Mouse (Mus musculus) MEL (cell line): ENCODE data around the gene Cltc. TPM values are rescaled to one million over a fixed set of nuclear protein-coding genes. Genes with fewer than 3 reads are reported as not detected.
A peak's percentile ranks its signal among the peaks of the same experiment; 100 is the strongest.

Experiments used
- DNase-seq: peaks from one replicate; pipeline ENCODE4 v3.0.0; 2011; ENCODE audit warnings: low read depth, low spot score
- H3K27ac ChIP-seq: 2 replicates; pipeline ENCODE4 v1.5.1; 2012; ENCODE audit warnings: low read depth, mild to moderate bottlenecking, control low read depth, low read length, moderate library complexity; ENCODE audit not compliant: control insufficient read depth
- H3K27me3 ChIP-seq, 2 experiments: fragments of 150-350 bp in 1 of 2; sonication (generic) in 1 of 2; 2 replicates each; pipeline ENCODE4 v1.6.1; 2012; ENCODE audit warnings: low read length in 2 of 2, mild to moderate bottlenecking in 2 of 2, improper control_type of control experiment in 1 of 2, moderate library complexity in 1 of 2; ENCODE audit not compliant: insufficient read depth in 2 of 2, control insufficient read depth in 1 of 2
- H3K36me3 ChIP-seq, 2 experiments: 2 replicates each; pipeline ENCODE4 v1.6.1; 2012 to 2014; ENCODE audit warnings: low read length in 2 of 2, improper control_type of control experiment in 1 of 2, inconsistent platforms in 1 of 2, mild to moderate bottlenecking in 1 of 2; ENCODE audit not compliant: insufficient read depth in 2 of 2, control insufficient read depth in 1 of 2
- H3K4me1 ChIP-seq, 2 experiments: fragments of 150-350 bp in 1 of 2; sonication (generic) in 1 of 2; 2 replicates each; pipeline ENCODE4 v1.6.1; 2012; ENCODE audit warnings: low read length in 2 of 2, improper control_type of control experiment in 1 of 2, mild to moderate bottlenecking in 1 of 2; ENCODE audit not compliant: insufficient read depth in 2 of 2, control insufficient read depth in 1 of 2
- H3K4me3 ChIP-seq, 2 experiments: fragments of 150-350 bp in 1 of 2; sonication (generic) in 1 of 2; 2 replicates each; pipeline ENCODE4 v1.5.1; 2012; ENCODE audit warnings: low read depth in 2 of 2, low read length in 2 of 2, mild to moderate bottlenecking in 2 of 2, moderate library complexity in 2 of 2, control low read depth in 1 of 2, improper control_type of control experiment in 1 of 2; ENCODE audit not compliant: control insufficient read depth in 1 of 2, insufficient read depth in 1 of 2
- H3K79me2 ChIP-seq: 2 replicates; pipeline ENCODE4 v1.6.1; 2012; ENCODE audit warnings: mild to moderate bottlenecking, low read length, moderate library complexity; ENCODE audit not compliant: control insufficient read depth, poor library complexity, insufficient read depth
- H3K9ac ChIP-seq: 2 replicates; pipeline ENCODE4 v1.6.1; 2012; ENCODE audit warnings: low read depth, mild to moderate bottlenecking, control low read depth, low read length, moderate library complexity; ENCODE audit not compliant: control insufficient read depth, poor library complexity, severe bottlenecking
- H3K9me3 ChIP-seq: fragments of 150-350 bp; sonication (generic); replicated peaks from 2 replicates; pipeline ENCODE4 v1.6.1; 2012; ENCODE audit warnings: mild to moderate bottlenecking, low read length, improper control_type of control experiment, moderate library complexity; ENCODE audit not compliant: insufficient read depth
- BHLHE40 ChIP-seq: IDR thresholded peaks from 2 replicates; pipeline ENCODE4 v1.6.1; 2012; ENCODE audit warnings: low read depth, mild to moderate bottlenecking, inconsistent platforms, low read length, improper control_type of control experiment, borderline replicate concordance
- CTCF ChIP-seq, 3 experiments: IDR thresholded peaks in 2 of 3; conservative IDR thresholded peaks in 1 of 3; 2 replicates each; pipeline ENCODE4 v1.5.1; 2011 to 2012; ENCODE audit warnings: low read length in 3 of 3, low read depth in 2 of 3, mild to moderate bottlenecking in 2 of 3, improper control_type of control experiment in 1 of 3, inconsistent platforms in 1 of 3, mixed read lengths in 1 of 3, moderate library complexity in 1 of 3; ENCODE audit not compliant: control insufficient read depth in 1 of 3, insufficient read depth in 1 of 3, poor library complexity in 1 of 3, severe bottlenecking in 1 of 3
- E2F4 ChIP-seq: IDR thresholded peaks from 2 replicates; pipeline ENCODE4 v1.6.1; 2011; ENCODE audit warnings: low read depth, low read length, improper control_type of control experiment, borderline replicate concordance
- ETS1 ChIP-seq: IDR thresholded peaks from 2 replicates; pipeline ENCODE4 v1.6.1; 2012; ENCODE audit warnings: low read depth, mild to moderate bottlenecking, inconsistent platforms, low read length, improper control_type of control experiment, moderate library complexity
- GATA1 ChIP-seq: IDR thresholded peaks from 2 replicates; pipeline ENCODE4 v1.6.1; 2011; ENCODE audit warnings: low read depth, low read length, improper control_type of control experiment
- MAZ ChIP-seq: IDR thresholded peaks from 2 replicates; pipeline ENCODE4 v1.6.1; 2012; ENCODE audit warnings: low read depth, mild to moderate bottlenecking, inconsistent platforms, low read length, improper control_type of control experiment
- MXI1 ChIP-seq: IDR thresholded peaks from 2 replicates; pipeline ENCODE4 v1.6.1; 2011; ENCODE audit warnings: mild to moderate bottlenecking, low read depth, low read length, improper control_type of control experiment
- MYB ChIP-seq: IDR thresholded peaks from 2 replicates; pipeline ENCODE4 v1.6.1; 2011; ENCODE audit warnings: mild to moderate bottlenecking, low read depth, low read length, improper control_type of control experiment
- MYC ChIP-seq: IDR thresholded peaks from 2 replicates; pipeline ENCODE4 v1.6.1; 2011; ENCODE audit warnings: low read depth, mild to moderate bottlenecking, low read length, improper control_type of control experiment, moderate library complexity
- NRF1 ChIP-seq: IDR thresholded peaks from 2 replicates; pipeline ENCODE4 v1.6.1; 2014; ENCODE audit warnings: low read depth, mild to moderate bottlenecking, inconsistent platforms, low read length, improper control_type of control experiment, moderate library complexity; ENCODE audit not compliant: poor library complexity, insufficient read depth, severe bottlenecking
- POLR2AphosphoS2 ChIP-seq: IDR thresholded peaks from 2 replicates; pipeline ENCODE4 v1.6.1; 2011; ENCODE audit warnings: low read length, improper control_type of control experiment
- POLR2AphosphoS5 ChIP-seq: IDR thresholded peaks from 2 replicates; pipeline ENCODE4 v1.6.1; 2012; ENCODE audit warnings: low read depth, borderline replicate concordance, mild to moderate bottlenecking, inconsistent platforms, low read length, moderate library complexity, mixed read lengths
- RAD21 ChIP-seq: IDR thresholded peaks from 2 replicates; pipeline ENCODE4 v1.6.1; 2011; ENCODE audit warnings: mild to moderate bottlenecking, low read depth, low read length, improper control_type of control experiment
- RCOR1 ChIP-seq: IDR thresholded peaks from 2 replicates; pipeline ENCODE4 v1.6.1; 2012; ENCODE audit warnings: low read depth, mild to moderate bottlenecking, inconsistent platforms, low read length, improper control_type of control experiment
- SIN3A ChIP-seq: IDR thresholded peaks from 2 replicates; pipeline ENCODE4 v1.6.1; 2012; ENCODE audit warnings: low read length, improper control_type of control experiment, inconsistent platforms
- TBP ChIP-seq: IDR thresholded peaks from 2 replicates; pipeline ENCODE4 v1.8.0; 2011; ENCODE audit warnings: low read depth, low read length, improper control_type of control experiment
- TCF12 ChIP-seq: IDR thresholded peaks from 2 replicates; pipeline ENCODE4 v1.6.1; 2014; ENCODE audit warnings: low read depth, mild to moderate bottlenecking, inconsistent platforms, low read length, improper control_type of control experiment, moderate library complexity
- UBTF ChIP-seq: IDR thresholded peaks from 2 replicates; pipeline ENCODE4 v1.6.1; 2012; ENCODE audit warnings: low read depth, mild to moderate bottlenecking, inconsistent platforms, low read length, improper control_type of control experiment, moderate library complexity, borderline replicate concordance; ENCODE audit not compliant: insufficient read depth
- ZC3H11A ChIP-seq: IDR thresholded peaks from 2 replicates; pipeline ENCODE4 v1.6.1; 2012; ENCODE audit warnings: low read depth, mild to moderate bottlenecking, inconsistent platforms, low read length, improper control_type of control experiment
- ZNF384 ChIP-seq: IDR thresholded peaks from 2 replicates; pipeline ENCODE4 v1.6.1; 2012; ENCODE audit warnings: low read depth, mild to moderate bottlenecking, inconsistent platforms, low read length, improper control_type of control experiment
- polyA plus RNA-seq, 2 experiments: library from polyadenylated mRNA; stranded (reverse) in 1 of 2; unstranded in 1 of 2; fragments of >175 nt in 1 of 2; fragments of >200 nt in 1 of 2; gene quantifications; 2 replicates each; pipeline versions ENCODE4 v1.2.1 to v1.2.4; 2012; ENCODE audit warnings: low replicate concordance in 2 of 2, low read depth in 1 of 2; ENCODE audit not compliant: insufficient read length in 2 of 2, insufficient read depth in 1 of 2, missing spikeins in 1 of 2
- total RNA-seq: library from RNA; depleted of rRNA; stranded (reverse); fragments of 300-350 nt; gene quantifications from 2 replicates; pipeline ENCODE4 v1.2.3, GENCODE M21; 2012

The Cltc gene
- total and polyA plus RNA-seq, 3 experiments, result 149 to 300 (median 205) TPM

- H3K4me1 ChIP-seq, result peaks cover 37 to 48% of the 10 kb centered on the region in 2 experiments
- H3K27ac ChIP-seq, result no peak overlapping the region
- peaks cover 0 to 55% of the 10 kb centered on the region in 2 experiments; a peak in 2 of 4 replicates for H3K36me3 ChIP-seq
- H3K4me3 ChIP-seq, result no peak overlapping the region
- H3K79me2 ChIP-seq, result peaks cover 26% of the 10 kb centered on the region
- H3K9ac ChIP-seq, result no peak overlapping the region
- no peaks in the 10 kb centered on the region for H3K27me3 ChIP-seq
- peak; percentile 59 for DNase-seq
- H3K9me3 ChIP-seq, result no peaks in the 10 kb centered on the region
- TF ChIP-seq BHLHE40 (no peak), GATA1 (no peak), RCOR1 (no peak), E2F4 (no peak), MAZ (no peak), MYC (no peak), NRF1 (no peak), ZC3H11A (no peak), TBP (no peak), ZNF384 (no peak), MXI1 (no peak), TCF12 (no peak), POLR2AphosphoS5 (no peak), SIN3A (no peak), ETS1 (no peak), POLR2AphosphoS2 (no peak), MYB (no peak), UBTF (no peak), CTCF (IDR thresholded peaks at IDR 0.05 in 2 of 3, conservative IDR thresholded peaks at IDR 0.05 in 1 of 3; ENCODE audit: control insufficient read depth in 1 of 3, insufficient read depth in 1 of 3, low read depth in 2 of 3, low read length in 3 of 3, poor library complexity in 1 of 3, severe bottlenecking in 1 of 3) (no peak), RAD21 (no peak)
These were observed 86.2 kb downstream of the Cltc start for GRCm38 (mm10) chr11:86671041-86671675.

GRCm38 (mm10) chr11:86668169-86668568, 89.2 kb downstream of the Cltc start:
- H3K4me1 ChIP-seq, result peaks cover 41 to 54% of the 10 kb centered on the region in 2 experiments
- H3K27me3 ChIP-seq, result no peaks in the 10 kb centered on the region
- H3K9ac ChIP-seq, result no peak overlapping the region
- H3K36me3 ChIP-seq, result peaks cover 14 to 74% of the 10 kb centered on the region in 2 experiments
- H3K79me2 ChIP-seq, result peaks cover 17% of the 10 kb centered on the region
- DNase-seq, result peak; percentile 67
- TF ChIP-seq SIN3A (no peak; the same call in 1 of the 2 replicates), GATA1 (peak; percentile 42)
- TF ChIP-seq, all 39 proteins: peak for 1
- no peak overlapping the region for H3K4me3 ChIP-seq
- no peaks in the 10 kb centered on the region for H3K9me3 ChIP-seq
- peak overlapping the region; percentile 69; the same call in 1 of the 2 replicates for H3K27ac ChIP-seq
